Mouse (Mus musculus): ENCODE data around the gene Prps1. TPM values are rescaled to one million over a fixed set of nuclear protein-coding genes. Genes with fewer than 3 reads are reported as not detected.
"Not testable (repeated sequence)": the region's sequence is repeated elsewhere in the genome, so short reads cannot be mapped to it uniquely, and the experiment has no call there.

Gene Prps1
- polyA plus RNA-seq, 1 experiment: 121 TPM

DNA sequence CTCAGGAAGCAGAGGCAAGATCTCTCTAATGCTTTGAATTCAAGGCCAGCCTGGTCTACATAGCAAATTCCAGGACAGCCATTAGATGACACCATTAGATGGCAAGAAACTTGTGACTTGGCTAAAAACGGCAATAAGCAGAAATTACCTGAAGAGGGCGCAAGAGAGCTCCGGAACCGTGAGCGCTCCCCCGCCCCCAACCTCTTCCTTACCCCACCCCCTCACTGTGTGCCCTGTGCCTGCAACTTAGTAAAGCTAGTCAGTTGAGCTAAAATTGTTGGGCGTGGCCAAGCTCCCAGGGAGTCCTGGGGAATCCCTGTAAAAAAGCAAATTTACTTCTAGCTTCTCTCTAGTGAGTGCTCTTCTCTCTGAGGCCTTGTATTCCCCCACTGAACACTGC, 47.5 kb downstream of the Prps1 start:
- H3K27ac ChIP-seq (ENCODE audit: insufficient read depth, low read length): no peak overlapping the region
- no peaks in the 10 kb centered on the region for H3K4me1 ChIP-seq (ENCODE audit: control insufficient read depth, insufficient read depth, low read length)
- TF ChIP-seq CTCF (IDR thresholded peaks at IDR 0.05; ENCODE audit: low read depth, low read length) (peak; percentile 40), POLR2A (IDR thresholded peaks at IDR 0.05; ENCODE audit: insufficient read depth, low read length) (no peak), EP300 (IDR thresholded peaks at IDR 0.05; ENCODE audit: insufficient read depth, low read depth, low read length) (no peak)
- no peak overlapping the region for H3K4me3 ChIP-seq (ENCODE audit: low read depth, low read length)
- H3K9me3 ChIP-seq (replicated peaks; ENCODE audit: control insufficient read depth, insufficient read depth, low read length, poor library complexity, severe bottlenecking): no peaks in the 10 kb centered on the region
- H3K36me3 ChIP-seq (ENCODE audit: control insufficient read depth, insufficient read depth, low read length, poor library complexity, severe bottlenecking): no peaks in the 10 kb centered on the region
- no peaks in the 10 kb centered on the region for H3K27me3 ChIP-seq (ENCODE audit: control insufficient read depth, insufficient read depth, low read length, poor library complexity, severe bottlenecking)
- no peak overlapping the region for H3K9ac ChIP-seq (ENCODE audit: low read depth, poor library complexity, severe bottlenecking)

DNA sequence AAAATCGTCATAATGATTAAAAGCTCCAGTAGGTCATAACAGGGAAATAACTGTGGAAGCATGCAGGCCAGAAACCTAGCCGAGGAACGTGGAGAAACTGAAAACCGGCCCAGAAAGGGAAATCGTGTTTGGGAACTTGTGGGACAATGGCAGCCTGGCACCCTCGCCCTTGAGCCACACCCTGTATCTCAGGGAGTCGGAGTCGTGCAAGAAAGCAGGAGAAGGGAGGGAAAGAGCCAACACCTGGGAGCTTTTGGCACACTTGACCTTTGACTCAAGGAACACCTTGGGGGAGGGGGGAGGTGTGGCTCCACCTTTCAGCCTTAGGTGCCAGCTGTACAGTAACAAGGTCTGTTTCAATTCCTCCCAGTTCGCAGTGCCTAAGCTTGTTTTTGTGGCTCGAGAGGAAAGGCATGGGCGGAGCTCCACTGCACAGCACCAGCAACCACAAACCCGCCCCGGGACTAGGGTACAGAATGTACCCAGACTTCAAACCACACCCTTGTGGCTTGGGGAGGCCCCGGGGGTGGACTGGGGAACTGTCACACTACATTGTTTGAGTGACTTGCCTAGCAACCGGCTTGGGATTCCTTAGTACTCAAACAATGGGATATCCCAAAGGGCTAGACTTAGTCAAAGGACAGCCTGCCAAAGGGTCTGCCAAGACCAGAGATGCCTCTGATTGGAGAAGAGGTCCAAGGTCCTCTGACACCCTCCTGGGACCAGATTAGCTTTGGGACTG, 49.3 kb downstream of the Prps1 start:
- H3K36me3 ChIP-seq (ENCODE audit: control insufficient read depth, insufficient read depth, low read length, poor library complexity, severe bottlenecking): no peaks in the 10 kb centered on the region
- TF ChIP-seq EP300 (IDR thresholded peaks at IDR 0.05; ENCODE audit: insufficient read depth, low read depth, low read length): no peak
- TF ChIP-seq POLR2A (IDR thresholded peaks at IDR 0.05; ENCODE audit: insufficient read depth, low read length): no peak
- TF ChIP-seq CTCF (IDR thresholded peaks at IDR 0.05; ENCODE audit: low read depth, low read length): no peak
- no peak overlapping the region for H3K27ac ChIP-seq (ENCODE audit: insufficient read depth, low read length)
- H3K9me3 ChIP-seq (replicated peaks; ENCODE audit: control insufficient read depth, insufficient read depth, low read length, poor library complexity, severe bottlenecking): no peaks in the 10 kb centered on the region
- H3K4me1 ChIP-seq (ENCODE audit: control insufficient read depth, insufficient read depth, low read length): no peaks in the 10 kb centered on the region
- no peaks in the 10 kb centered on the region for H3K27me3 ChIP-seq (ENCODE audit: control insufficient read depth, insufficient read depth, low read length, poor library complexity, severe bottlenecking)
- H3K4me3 ChIP-seq (ENCODE audit: low read depth, low read length): no peak overlapping the region
- no peak overlapping the region for H3K9ac ChIP-seq (ENCODE audit: low read depth, poor library complexity, severe bottlenecking)

DNA sequence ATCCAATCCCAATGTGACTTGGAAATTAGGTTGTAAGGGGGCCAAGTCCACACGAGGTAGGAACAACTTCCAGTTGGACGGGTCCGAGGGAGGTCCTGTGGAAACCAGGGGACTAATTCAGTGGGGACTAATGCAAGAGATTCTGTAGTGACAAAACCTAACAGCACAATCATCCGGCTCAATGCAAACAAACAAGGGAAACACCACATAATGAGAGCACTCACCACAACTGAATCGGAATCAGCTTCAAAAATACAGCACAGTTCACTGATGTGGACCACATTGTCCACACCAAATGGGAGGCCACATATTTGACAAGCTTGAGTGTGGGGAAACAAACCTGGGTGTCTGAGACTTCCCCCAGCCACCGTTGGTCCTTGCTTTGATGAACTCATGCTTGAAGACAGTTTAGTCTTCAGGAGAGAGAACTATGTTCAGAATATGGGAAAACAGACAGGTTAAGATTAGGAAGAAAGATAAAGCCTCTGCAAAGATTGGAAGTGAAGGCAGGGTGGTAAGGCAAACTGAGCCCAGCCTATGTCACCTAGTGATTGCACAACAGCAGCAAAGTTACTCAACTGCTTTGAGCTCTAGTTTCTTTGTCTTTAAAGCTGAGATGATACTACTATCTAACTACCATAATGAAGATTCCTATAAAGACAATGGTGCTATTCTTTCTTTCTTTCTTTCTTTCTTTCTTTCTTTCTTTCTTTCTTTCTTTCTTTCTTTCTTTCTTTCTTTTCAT, 50.2 kb downstream of the Prps1 start:
- Histone ChIP-seq H3K27me3 (ENCODE audit: control insufficient read depth, insufficient read depth, low read length, poor library complexity, severe bottlenecking) (no peaks in the 10 kb centered on the region), H3K27ac (ENCODE audit: insufficient read depth, low read length) (no peak overlapping the region), H3K4me1 (ENCODE audit: control insufficient read depth, insufficient read depth, low read length) (no peaks in the 10 kb centered on the region), H3K36me3 (ENCODE audit: control insufficient read depth, insufficient read depth, low read length, poor library complexity, severe bottlenecking) (no peaks in the 10 kb centered on the region), H3K9me3 (replicated peaks; ENCODE audit: control insufficient read depth, insufficient read depth, low read length, poor library complexity, severe bottlenecking) (no peaks in the 10 kb centered on the region), H3K9ac (ENCODE audit: low read depth, poor library complexity, severe bottlenecking) (no peak overlapping the region), H3K4me3 (ENCODE audit: low read depth, low read length) (no peak overlapping the region)
- TF ChIP-seq POLR2A (IDR thresholded peaks at IDR 0.05; ENCODE audit: insufficient read depth, low read length) (no peak), EP300 (IDR thresholded peaks at IDR 0.05; ENCODE audit: insufficient read depth, low read depth, low read length) (no peak), CTCF (IDR thresholded peaks at IDR 0.05; ENCODE audit: low read depth, low read length) (no peak)

DNA sequence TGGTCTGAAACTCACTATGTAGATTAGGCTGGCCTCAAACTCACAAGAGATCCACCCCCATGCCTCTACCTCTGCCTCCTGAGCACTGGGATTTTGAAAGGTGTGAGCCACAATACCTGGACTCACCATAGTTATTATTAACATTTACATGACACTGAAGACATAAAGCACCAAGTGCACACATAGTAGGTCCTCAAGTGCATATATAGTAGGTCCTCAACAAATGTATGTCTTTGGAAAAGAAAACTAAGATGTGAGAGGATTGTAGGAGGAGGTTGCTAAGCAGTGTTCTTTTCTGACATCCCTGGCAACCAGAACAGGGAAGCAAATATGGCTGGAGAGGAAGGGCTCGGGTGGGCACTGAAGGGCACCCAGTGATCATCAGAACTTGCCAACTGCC, 51.0 kb downstream of the Prps1 start:
- Histone ChIP-seq H3K9ac (ENCODE audit: low read depth, poor library complexity, severe bottlenecking) (no peak overlapping the region), H3K4me3 (ENCODE audit: low read depth, low read length) (no peak overlapping the region), H3K36me3 (ENCODE audit: control insufficient read depth, insufficient read depth, low read length, poor library complexity, severe bottlenecking) (no peaks in the 10 kb centered on the region), H3K4me1 (ENCODE audit: control insufficient read depth, insufficient read depth, low read length) (no peaks in the 10 kb centered on the region), H3K9me3 (replicated peaks; ENCODE audit: control insufficient read depth, insufficient read depth, low read length, poor library complexity, severe bottlenecking) (no peaks in the 10 kb centered on the region), H3K27ac (ENCODE audit: insufficient read depth, low read length) (no peak overlapping the region), H3K27me3 (ENCODE audit: control insufficient read depth, insufficient read depth, low read length, poor library complexity, severe bottlenecking) (no peaks in the 10 kb centered on the region)
- TF ChIP-seq POLR2A (IDR thresholded peaks at IDR 0.05; ENCODE audit: insufficient read depth, low read length) (no peak), CTCF (IDR thresholded peaks at IDR 0.05; ENCODE audit: low read depth, low read length) (no peak), EP300 (IDR thresholded peaks at IDR 0.05; ENCODE audit: insufficient read depth, low read depth, low read length) (no peak)

DNA sequence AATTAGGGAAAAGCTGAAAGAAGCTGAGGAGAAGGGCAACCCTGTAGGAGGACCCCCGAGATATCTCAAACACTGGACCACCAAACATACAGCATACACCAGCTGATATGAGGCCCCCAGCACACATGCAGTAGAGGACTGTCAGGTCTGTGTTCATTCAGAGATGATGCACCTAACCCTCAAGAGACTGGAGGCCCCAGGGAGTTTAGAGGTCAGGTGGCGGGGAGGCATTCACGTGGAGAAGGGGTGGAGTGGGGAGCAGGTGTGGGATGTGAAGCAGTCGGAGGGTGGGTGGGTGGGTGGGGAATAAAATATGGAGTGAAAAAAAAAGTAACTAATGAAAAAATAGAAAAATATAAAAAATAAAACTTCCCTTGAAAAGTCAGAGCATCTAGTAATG, 52.4 kb downstream of the Prps1 start:
- H3K4me1 ChIP-seq (ENCODE audit: control insufficient read depth, insufficient read depth, low read length); H3K9me3 ChIP-seq (replicated peaks; ENCODE audit: control insufficient read depth, insufficient read depth, low read length, poor library complexity, severe bottlenecking); H3K36me3 ChIP-seq (ENCODE audit: control insufficient read depth, insufficient read depth, low read length, poor library complexity, severe bottlenecking); H3K27me3 ChIP-seq (ENCODE audit: control insufficient read depth, insufficient read depth, low read length, poor library complexity, severe bottlenecking); H3K9ac ChIP-seq (ENCODE audit: low read depth, poor library complexity, severe bottlenecking); H3K27ac ChIP-seq (ENCODE audit: insufficient read depth, low read length); H3K4me3 ChIP-seq (ENCODE audit: low read depth, low read length): not testable (repeated sequence)

DNA sequence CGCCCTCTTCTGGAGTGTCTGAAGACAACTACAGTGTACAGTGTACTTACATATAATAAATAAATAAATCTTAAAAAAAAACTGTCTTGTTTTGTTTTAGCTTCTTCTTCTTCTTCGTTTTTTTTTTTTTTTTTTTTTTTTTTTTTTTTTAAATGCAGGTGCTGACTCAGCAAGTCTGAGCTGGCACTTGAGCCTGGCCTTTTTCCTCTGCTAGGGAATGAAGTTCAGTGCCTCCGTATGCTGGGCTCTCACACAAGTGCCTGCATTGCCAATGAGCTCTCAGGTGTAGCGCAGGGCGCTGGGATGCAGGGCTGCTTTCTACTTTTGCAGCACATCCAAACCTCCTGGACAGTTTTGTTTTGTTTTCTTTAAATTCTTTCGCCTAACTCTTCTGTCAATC, 53.4 kb downstream of the Prps1 start:
- no peak overlapping the region for H3K27ac ChIP-seq (ENCODE audit: insufficient read depth, low read length)
- no peaks in the 10 kb centered on the region for H3K4me1 ChIP-seq (ENCODE audit: control insufficient read depth, insufficient read depth, low read length)
- no peaks in the 10 kb centered on the region for H3K27me3 ChIP-seq (ENCODE audit: control insufficient read depth, insufficient read depth, low read length, poor library complexity, severe bottlenecking)
- H3K36me3 ChIP-seq (ENCODE audit: control insufficient read depth, insufficient read depth, low read length, poor library complexity, severe bottlenecking): no peaks in the 10 kb centered on the region
- no peaks in the 10 kb centered on the region for H3K9me3 ChIP-seq (replicated peaks; ENCODE audit: control insufficient read depth, insufficient read depth, low read length, poor library complexity, severe bottlenecking)
- H3K9ac ChIP-seq (ENCODE audit: low read depth, poor library complexity, severe bottlenecking): no peak overlapping the region
- no peak overlapping the region for H3K4me3 ChIP-seq (ENCODE audit: low read depth, low read length)
- no peak for TF ChIP-seq POLR2A (IDR thresholded peaks at IDR 0.05; ENCODE audit: insufficient read depth, low read length)
- TF ChIP-seq CTCF (IDR thresholded peaks at IDR 0.05; ENCODE audit: low read depth, low read length): no peak
- no peak for TF ChIP-seq EP300 (IDR thresholded peaks at IDR 0.05; ENCODE audit: insufficient read depth, low read depth, low read length)

All from ES-Bruce4 (cell line).